Mouse (Mus musculus) olfactory bulb, adult 2 months (tissue): ENCODE measurements at regions not wholly inside any gene's neighbourhood (a gene's known extent, or its start where the extent isn't known, plus 50 kb on each side); places are given as distances from the start of the nearest gene placed in this dataset.

Experiments used
- CTCF ChIP-seq: fragments of 200-500 bp; IDR thresholded peaks from 2 replicates; pipeline ENCODE4 v1.5.1; 2012; ENCODE audit warnings: low read depth, mild to moderate bottlenecking, low read length, moderate library complexity; ENCODE audit not compliant: insufficient read depth
- POLR2A ChIP-seq: fragments of 200-500 bp; IDR thresholded peaks from 2 replicates; pipeline ENCODE4 v1.6.1; 2012; ENCODE audit warnings: mild to moderate bottlenecking, low read depth, low read length, moderate library complexity; ENCODE audit not compliant: insufficient read depth

GRCm38 (mm10) chr3:138649699-138650098 is 92.3 kb upstream of the Tspan5 start:
- TF ChIP-seq POLR2A, result no peak
- no peak for TF ChIP-seq CTCF
